Mouse (Mus musculus): ENCODE data around the gene Vpreb3.

The Vpreb3 gene

GRCm38 (mm10) chr10:75942736-75943477 lies at the start of gene Vpreb3:
Gene Vpreb3 (plus strand): TSS chr10:75943057.
- DNase-seq = no peak

GRCm38 (mm10) chr10:75893089-75893750 lies 49.6 kb upstream of the Vpreb3 start, which contains the start of gene Derl3:
Gene Derl3 (plus strand): TSS chr10:75893413.
- DNase-seq = peak; percentile 95

DNA sequence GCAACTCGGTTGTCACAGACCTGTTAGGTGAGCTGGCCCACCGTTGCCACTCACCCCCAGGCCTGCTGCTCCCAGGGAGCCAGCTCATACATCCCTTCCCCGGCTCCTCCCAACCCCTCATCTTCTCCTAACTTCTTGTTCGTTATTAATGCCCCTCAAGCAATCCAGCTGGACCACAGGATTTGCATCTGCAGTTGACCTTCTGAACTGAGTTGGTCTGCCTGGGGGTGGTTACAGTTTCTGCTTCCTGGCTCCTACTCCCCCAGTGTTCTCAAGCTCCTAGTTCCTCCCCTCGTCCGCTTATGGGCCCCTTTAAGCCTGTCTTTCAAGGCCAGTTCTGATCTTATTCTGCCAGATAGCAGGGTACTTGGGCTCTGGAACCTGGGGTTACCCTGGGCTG lies 48.3 kb upstream of the Vpreb3 start:
- no peak for DNase-seq

DNA sequence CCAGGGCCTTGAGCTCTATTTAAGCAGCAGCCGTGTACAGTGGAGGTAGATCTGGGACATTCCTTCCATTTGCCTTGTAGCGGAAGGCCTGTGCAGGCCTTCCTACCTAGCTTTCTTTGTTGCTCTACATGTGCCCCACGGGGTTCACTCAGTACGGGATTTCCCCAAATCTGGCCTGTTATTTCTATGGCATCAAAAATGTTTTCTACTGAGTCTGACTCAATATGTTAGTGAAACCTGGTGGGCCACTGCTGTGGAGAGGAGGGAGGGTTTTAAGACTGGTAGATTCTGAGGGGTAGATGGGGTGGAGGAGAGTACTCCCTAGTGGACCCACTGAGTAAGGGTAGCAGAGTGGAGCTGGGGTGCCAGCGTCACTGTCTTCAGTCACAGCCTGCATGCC lies 47.1 kb upstream of the Vpreb3 start:
- no peak for DNase-seq

- DNase-seq = no peak
These were observed 46.6 kb upstream of the Vpreb3 start for GRCm38 (mm10) chr10:75896208-75896607.

- DNase-seq = peak; percentile 85
These were observed 45.5 kb upstream of the Vpreb3 start for GRCm38 (mm10) chr10:75897373-75897772.

GRCm38 (mm10) chr10:75898039-75898564 lies 44.8 kb upstream of the Vpreb3 start:
- no peak for DNase-seq

DNA sequence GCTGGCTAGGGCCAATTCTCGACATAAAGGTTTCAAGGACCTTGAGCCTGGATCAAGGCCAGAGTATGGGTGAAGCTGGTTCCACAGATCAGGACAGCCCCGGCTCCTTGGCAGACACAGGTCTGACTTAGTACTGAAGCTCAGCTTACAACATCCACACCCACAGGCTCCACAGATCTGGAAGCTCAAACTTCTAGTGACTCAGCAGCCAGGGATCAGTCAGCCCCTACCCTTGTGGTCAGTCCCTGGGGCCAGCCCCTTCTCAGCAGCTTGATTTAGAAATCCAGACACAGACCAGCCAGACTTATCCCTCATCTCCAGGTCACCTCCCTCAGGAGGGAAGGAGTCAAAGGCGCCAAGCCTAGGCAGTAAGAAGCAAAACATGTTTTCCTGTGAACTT lies 44.0 kb upstream of the Vpreb3 start:
- DNase-seq = peak; percentile 69

DNA sequence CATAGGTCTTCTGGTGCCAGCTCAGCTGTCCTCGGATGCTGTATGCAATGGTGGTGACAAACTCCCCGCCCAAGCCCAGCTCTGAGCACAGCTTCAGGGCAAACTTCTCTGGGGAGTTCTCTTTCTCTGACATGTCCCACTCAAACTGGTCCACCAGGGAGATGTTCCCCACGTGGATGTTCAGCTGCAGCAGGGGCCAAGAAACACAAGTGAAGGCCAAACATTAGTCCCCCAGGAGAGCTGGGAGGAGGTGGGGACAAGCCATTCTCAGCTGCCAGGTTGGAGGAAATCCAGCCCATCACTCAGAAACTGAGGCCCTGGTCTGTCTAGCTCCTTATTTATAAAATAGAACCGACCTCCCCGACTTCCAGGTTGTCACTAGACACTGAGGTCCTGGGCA lies 38.5 kb upstream of the Vpreb3 start:
- no peak for DNase-seq

- no peak for DNase-seq
These were observed 36.0 kb upstream of the Vpreb3 start for GRCm38 (mm10) chr10:75906882-75907281.

- peak; percentile 37 for DNase-seq
These were observed 32.2 kb upstream of the Vpreb3 start for GRCm38 (mm10) chr10:75910698-75911097.

DNA sequence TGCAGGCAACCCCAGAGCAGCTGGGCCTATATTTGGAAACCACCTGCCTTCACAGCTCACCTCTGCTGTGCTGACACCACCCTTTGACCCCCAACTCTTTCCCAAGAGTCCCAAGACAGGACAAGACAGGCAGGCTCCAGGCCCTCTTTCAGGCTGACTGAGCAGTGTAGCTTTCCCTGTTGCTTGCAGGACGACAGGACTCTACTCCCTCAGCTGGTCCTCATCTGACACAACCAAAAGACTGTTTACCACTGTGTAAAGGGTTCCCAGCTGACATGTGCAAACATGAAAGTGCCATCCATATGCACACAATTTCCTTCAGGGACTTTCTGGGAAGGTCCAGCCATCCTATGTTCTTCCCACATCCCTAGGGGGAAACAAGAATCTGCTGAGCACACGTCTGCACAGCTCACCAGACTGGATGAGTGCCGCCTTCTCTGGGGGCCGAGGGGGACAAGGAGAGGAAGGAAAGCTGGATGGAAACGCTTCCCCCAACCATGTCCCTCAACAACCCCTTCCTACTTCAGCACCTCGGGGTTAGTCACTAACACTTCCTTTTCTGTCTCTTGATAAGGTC lies 29.8 kb upstream of the Vpreb3 start:
- DNase-seq = no peak

GRCm38 (mm10) chr10:75915557-75915956 lies 27.3 kb upstream of the Vpreb3 start:
- DNase-seq = no peak

GRCm38 (mm10) chr10:75916840-75917239 lies 26.0 kb upstream of the Vpreb3 start:
- DNase-seq = no peak

- no peak for DNase-seq
These were observed 23.8 kb upstream of the Vpreb3 start for GRCm38 (mm10) chr10:75919026-75919425.

GRCm38 (mm10) chr10:75921026-75921725 lies 21.7 kb upstream of the Vpreb3 start, which contains the start of gene Smarcb1:
Gene Smarcb1 (minus strand): TSS chr10:75921617.
- peak; percentile 97 for DNase-seq

DNA sequence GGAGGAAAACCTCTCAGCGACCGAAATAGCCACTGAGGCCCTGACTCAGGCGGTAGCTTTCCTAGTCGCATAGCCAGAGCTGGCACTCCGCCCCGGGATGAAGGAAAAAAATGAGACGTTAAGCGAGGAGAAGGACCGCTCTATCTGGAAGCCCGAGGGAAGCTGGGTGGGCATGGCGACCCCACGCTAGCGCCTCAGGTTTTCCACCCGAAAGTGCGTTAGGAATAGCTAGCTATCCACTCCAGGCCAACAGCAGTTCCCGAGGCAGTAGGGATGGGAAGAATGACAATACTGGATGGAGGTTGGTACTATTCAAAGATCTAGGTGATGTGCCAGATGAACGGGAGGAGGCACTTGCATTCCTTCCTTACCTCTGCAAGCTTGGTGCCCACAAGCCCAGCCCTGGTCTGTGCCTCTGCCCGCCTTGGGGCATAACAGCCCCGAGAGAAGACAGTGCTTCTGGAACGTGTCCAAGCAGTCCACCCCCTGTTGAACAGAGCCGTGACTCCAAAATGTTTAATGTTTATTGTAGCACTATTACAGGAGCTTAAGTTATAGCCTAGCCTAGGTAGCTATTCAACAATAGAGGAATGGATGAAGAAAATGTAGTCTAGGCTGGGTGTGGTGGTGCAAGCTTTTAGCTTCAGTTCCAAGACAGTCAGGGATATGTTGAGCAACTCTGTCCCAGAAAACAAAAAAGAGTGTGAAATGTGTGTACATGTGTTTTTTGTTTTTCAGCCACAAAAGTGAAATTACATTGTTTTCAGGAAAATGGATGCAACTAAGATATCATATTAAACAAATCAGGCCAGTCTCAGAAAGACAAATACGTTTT lies 20.9 kb upstream of the Vpreb3 start:
- DNase-seq = peak; percentile 47

DNA sequence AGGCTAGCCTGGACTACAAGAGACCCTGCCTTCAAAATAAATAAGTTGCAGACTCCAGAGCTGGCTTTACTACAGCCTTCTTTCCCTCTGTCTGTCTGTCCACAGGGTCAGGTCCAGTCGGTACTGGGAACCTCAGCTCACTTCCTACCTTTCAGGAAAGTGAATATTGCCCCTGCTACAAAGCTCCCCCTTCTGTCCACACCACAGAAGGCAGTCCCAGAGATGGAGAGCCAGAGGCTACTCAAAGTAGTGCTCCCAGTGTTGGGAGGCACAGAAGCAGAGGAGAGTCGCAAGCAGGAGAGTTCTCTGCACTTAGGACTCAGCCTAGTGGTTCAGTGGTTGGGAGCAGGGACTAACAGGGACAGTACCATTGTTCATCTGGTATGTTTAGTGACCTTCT lies 18.5 kb upstream of the Vpreb3 start:
- DNase-seq = no peak

DNA sequence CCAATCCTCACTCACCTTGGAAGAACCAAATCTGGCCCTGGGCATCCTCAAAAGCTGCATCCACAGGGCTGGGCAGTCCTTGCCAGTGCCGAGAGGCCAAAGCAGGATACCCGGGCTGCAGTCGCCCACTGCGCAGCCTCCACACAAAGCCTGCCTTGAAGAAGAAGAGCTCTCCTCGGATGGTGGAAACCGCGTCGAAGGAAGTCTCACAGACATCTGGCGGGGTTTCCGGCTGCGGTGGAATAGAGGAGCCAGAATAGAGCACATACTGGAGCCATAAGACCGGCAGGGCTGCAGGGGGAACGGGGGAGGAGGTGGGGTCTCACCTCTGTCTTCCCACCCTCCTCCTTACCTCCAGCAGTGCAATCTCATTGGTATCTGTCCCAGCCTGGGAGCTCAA lies 16.5 kb upstream of the Vpreb3 start:
- no peak for DNase-seq

DNA sequence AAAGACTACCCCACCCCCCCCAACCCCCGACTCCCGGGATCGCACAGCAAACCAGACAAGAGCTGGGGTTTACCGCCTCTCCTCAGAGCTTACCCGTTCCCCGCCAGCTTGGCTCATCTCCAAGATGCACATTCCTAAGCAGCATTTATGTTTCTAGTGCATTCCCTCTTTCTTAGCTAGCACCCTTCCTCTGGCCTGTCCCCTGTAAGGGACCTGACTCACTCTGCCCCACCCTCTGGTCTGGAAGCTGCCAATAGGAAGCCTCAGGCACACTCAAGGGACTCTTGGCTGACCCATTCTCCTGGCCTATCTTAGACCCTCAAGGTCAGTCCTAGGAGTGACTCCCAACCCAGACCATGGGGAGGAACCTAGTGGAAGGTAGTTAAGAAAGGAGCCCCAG lies 12.6 kb upstream of the Vpreb3 start:
- peak; percentile 60 for DNase-seq

DNA sequence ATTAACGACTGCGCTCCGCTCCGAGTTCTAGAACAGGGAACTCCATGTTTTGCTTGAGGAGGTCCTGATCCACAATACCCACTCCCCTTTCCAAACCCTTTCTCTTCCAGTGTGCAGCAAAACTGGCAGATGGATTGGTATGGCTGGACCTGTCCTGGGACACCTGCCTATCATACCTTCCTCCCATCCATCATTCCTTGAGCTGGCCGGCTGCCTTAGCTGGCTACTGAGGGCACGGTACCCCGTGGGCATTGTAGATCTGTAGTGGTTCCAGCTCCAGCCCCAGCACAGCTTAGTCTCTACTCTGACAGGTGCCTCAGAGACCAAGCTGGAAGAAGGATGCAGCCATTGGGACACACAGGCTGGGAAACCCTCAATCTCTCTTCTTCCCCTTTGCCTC lies 11.5 kb upstream of the Vpreb3 start:
- no peak for DNase-seq

GRCm38 (mm10) chr10:75932081-75932678 lies 10.7 kb upstream of the Vpreb3 start:
- peak; percentile 84 for DNase-seq

All from kidney, postnatal 14 days (tissue).